Mouse (Mus musculus): Measurements from ENCODE around the gene Mcf2l. TPM values are rescaled to one million over a fixed set of nuclear protein-coding genes. Genes with fewer than 3 reads are reported as not detected.

Gene Mcf2l
- total and polyA plus RNA-seq, 3 experiments: 0.49 TPM; not detected in 2

DNA sequence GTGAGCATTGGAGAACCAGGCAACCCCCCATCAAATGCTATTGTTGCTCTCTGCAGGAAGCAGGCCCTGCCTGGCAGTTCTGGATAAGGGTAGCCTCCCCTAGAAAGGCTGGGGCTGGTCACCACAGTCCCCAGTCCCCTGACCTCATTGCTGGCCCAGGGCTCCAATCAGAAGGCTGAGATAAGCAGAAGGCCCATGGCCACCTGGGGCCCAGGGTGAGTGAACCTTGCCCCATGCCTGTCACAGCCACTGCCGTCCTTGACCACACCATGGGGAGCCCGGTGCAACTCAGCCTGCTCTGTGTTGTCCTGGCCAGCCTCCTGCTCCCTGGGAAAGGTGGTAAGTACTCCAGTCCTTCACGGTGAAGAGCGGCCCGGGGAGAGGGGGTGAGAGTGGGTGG, 164.0 kb downstream of the Mcf2l start:
- ATAC-seq (ENCODE audit: extremely low read depth, insufficient number of reproducible peaks, low FRiP score, poor library complexity, severe bottlenecking): no peak
- H3K4me3 ChIP-seq (ENCODE audit: low read depth, low read length): no peak overlapping the region
- no peaks in the 10 kb centered on the region for H3K9me3 ChIP-seq (replicated peaks)
- no peak for TF ChIP-seq GATA1 (IDR thresholded peaks at IDR 0.05; ENCODE audit: borderline replicate concordance, low read length)
- no peak for TF ChIP-seq GATA2 (IDR thresholded peaks at IDR 0.05; ENCODE audit: borderline replicate concordance, low read depth, low read length)
- TF ChIP-seq TAL1 (conservative IDR thresholded peaks at IDR 0.05; ENCODE audit: low read depth, low read length): no peak
- TF ChIP-seq CTCF (IDR thresholded peaks at IDR 0.05; ENCODE audit: low read depth, low read length): no peak
- TF ChIP-seq POLR2AphosphoS5 (IDR thresholded peaks at IDR 0.05; ENCODE audit: insufficient replicate concordance, low read depth, low read length): no peak
- H3K36me3 ChIP-seq (replicated peaks): no peaks in the 10 kb centered on the region
- H3K27me3 ChIP-seq (ENCODE audit: insufficient read depth, low read length): peaks cover 34% of the 10 kb centered on the region
- no peak for DNase-seq (ENCODE audit: low spot score)
- H3K4me1 ChIP-seq (ENCODE audit: insufficient read depth, low read depth, low read length): 0 out of 2 replicates have a peak, but pooled peaks cover 3% of the 10 kb centered on the region

DNA sequence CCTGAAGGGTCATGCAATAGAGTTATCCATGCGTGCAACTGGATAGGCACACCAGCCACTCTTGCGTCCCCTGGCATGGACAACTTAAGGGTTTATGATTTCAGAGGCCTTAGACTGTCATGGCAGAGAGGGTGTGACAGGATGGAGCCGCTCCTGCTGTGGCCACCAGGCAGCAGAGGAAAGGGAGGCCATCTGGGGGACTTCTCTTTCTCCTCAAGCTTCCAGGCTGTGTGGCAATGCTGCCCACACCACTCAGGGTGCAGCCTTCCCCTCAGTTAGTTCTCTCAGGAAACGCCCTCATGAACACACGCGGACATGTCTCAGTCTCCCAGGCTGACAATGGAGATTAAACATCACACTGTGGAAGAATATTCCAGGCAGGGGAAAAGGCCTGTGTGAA, 165.4 kb downstream of the Mcf2l start:
- ATAC-seq (ENCODE audit: extremely low read depth, insufficient number of reproducible peaks, low FRiP score, poor library complexity, severe bottlenecking): no peak
- H3K4me3 ChIP-seq (ENCODE audit: low read depth, low read length): no peak overlapping the region
- H3K4me1 ChIP-seq (ENCODE audit: insufficient read depth, low read depth, low read length): 0 out of 2 replicates have a peak, but pooled peaks cover 3% of the 10 kb centered on the region

DNA sequence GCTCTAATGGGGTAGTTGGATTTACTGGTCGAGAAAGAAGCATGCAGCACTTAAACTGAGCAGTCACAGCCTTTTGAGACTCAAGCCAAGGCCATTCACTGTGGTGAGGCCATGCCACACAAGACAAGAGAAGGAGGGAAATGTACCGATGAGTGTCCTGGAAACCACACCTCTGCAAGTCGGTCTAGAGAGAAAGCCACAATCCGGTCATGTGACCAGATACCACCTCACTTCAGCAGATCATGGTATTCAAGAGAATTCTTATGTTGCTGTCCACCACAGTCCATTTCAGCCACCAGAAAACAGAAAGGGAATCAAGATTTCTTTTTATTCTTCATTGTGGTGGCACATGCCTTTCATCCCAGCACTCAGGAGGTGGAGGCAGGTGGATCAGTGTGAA, 167.9 kb downstream of the Mcf2l start:
- no peak for ATAC-seq (ENCODE audit: extremely low read depth, insufficient number of reproducible peaks, low FRiP score, poor library complexity, severe bottlenecking)
- Histone ChIP-seq H3K9me3 (replicated peaks) (no peaks in the 10 kb centered on the region), H3K4me3 (ENCODE audit: low read depth, low read length) (no peak overlapping the region), H3K27me3 (ENCODE audit: insufficient read depth, low read length) (peaks cover 24% of the 10 kb centered on the region), H3K36me3 (replicated peaks) (no peaks in the 10 kb centered on the region), H3K4me1 (ENCODE audit: insufficient read depth, low read depth, low read length) (0 out of 2 replicates have a peak, but pooled peaks cover 2% of the 10 kb centered on the region)
- no peak for TF ChIP-seq CTCF (IDR thresholded peaks at IDR 0.05; ENCODE audit: low read depth, low read length)
- TF ChIP-seq GATA1 (IDR thresholded peaks at IDR 0.05; ENCODE audit: borderline replicate concordance, low read length): no peak
- no peak for TF ChIP-seq TAL1 (conservative IDR thresholded peaks at IDR 0.05; ENCODE audit: low read depth, low read length)
- no peak for TF ChIP-seq GATA2 (IDR thresholded peaks at IDR 0.05; ENCODE audit: borderline replicate concordance, low read depth, low read length)
- TF ChIP-seq POLR2AphosphoS5 (IDR thresholded peaks at IDR 0.05; ENCODE audit: insufficient replicate concordance, low read depth, low read length): no peak
- no peak for DNase-seq (ENCODE audit: low spot score)

More for the DNA sequence above, 165.4 kb downstream of the Mcf2l start:
- TF ChIP-seq CTCF (IDR thresholded peaks at IDR 0.05; ENCODE audit: low read depth, low read length): no peak
- TF ChIP-seq TAL1 (conservative IDR thresholded peaks at IDR 0.05; ENCODE audit: low read depth, low read length): no peak
- TF ChIP-seq GATA1 (IDR thresholded peaks at IDR 0.05; ENCODE audit: borderline replicate concordance, low read length): no peak
- TF ChIP-seq POLR2AphosphoS5 (IDR thresholded peaks at IDR 0.05; ENCODE audit: insufficient replicate concordance, low read depth, low read length): no peak
- TF ChIP-seq GATA2 (IDR thresholded peaks at IDR 0.05; ENCODE audit: borderline replicate concordance, low read depth, low read length): no peak
- Histone ChIP-seq H3K27me3 (ENCODE audit: insufficient read depth, low read length) (peaks cover 28% of the 10 kb centered on the region), H3K9me3 (replicated peaks) (no peaks in the 10 kb centered on the region), H3K36me3 (replicated peaks) (no peaks in the 10 kb centered on the region)
- DNase-seq (ENCODE audit: low spot score): no peak

- ATAC-seq (ENCODE audit: extremely low read depth, insufficient number of reproducible peaks, low FRiP score, poor library complexity, severe bottlenecking) (no peak), DNase-seq (ENCODE audit: low spot score) (no peak)
- Histone ChIP-seq H3K4me3 (ENCODE audit: low read depth, low read length) (no peak overlapping the region), H3K4me1 (ENCODE audit: insufficient read depth, low read depth, low read length) (no peaks in the 10 kb centered on the region), H3K9me3 (replicated peaks) (no peaks in the 10 kb centered on the region), H3K36me3 (replicated peaks) (no peaks in the 10 kb centered on the region), H3K27me3 (ENCODE audit: insufficient read depth, low read length) (peaks cover 23% of the 10 kb centered on the region)
- TF ChIP-seq CTCF (IDR thresholded peaks at IDR 0.05; ENCODE audit: low read depth, low read length) (no peak), GATA2 (IDR thresholded peaks at IDR 0.05; ENCODE audit: borderline replicate concordance, low read depth, low read length) (no peak), TAL1 (conservative IDR thresholded peaks at IDR 0.05; ENCODE audit: low read depth, low read length) (no peak), GATA1 (IDR thresholded peaks at IDR 0.05; ENCODE audit: borderline replicate concordance, low read length) (no peak), POLR2AphosphoS5 (IDR thresholded peaks at IDR 0.05; ENCODE audit: insufficient replicate concordance, low read depth, low read length) (no peak)
Observed at GRCm38 (mm10) chr8:13047652-13048051, 174.0 kb downstream of the Mcf2l start.

GRCm38 (mm10) chr8:13050550-13050949, 176.9 kb downstream of the Mcf2l start:
- Histone ChIP-seq H3K36me3 (replicated peaks) (no peaks in the 10 kb centered on the region), H3K27me3 (ENCODE audit: insufficient read depth, low read length) (peaks cover 34% of the 10 kb centered on the region), H3K9me3 (replicated peaks) (no peaks in the 10 kb centered on the region), H3K4me1 (ENCODE audit: insufficient read depth, low read depth, low read length) (no peaks in the 10 kb centered on the region), H3K4me3 (ENCODE audit: low read depth, low read length) (no peak overlapping the region)
- no peak for ATAC-seq (ENCODE audit: extremely low read depth, insufficient number of reproducible peaks, low FRiP score, poor library complexity, severe bottlenecking)
- no peak for TF ChIP-seq POLR2AphosphoS5 (IDR thresholded peaks at IDR 0.05; ENCODE audit: insufficient replicate concordance, low read depth, low read length)
- no peak for TF ChIP-seq TAL1 (conservative IDR thresholded peaks at IDR 0.05; ENCODE audit: low read depth, low read length)
- TF ChIP-seq CTCF (IDR thresholded peaks at IDR 0.05; ENCODE audit: low read depth, low read length): no peak
- no peak for TF ChIP-seq GATA1 (IDR thresholded peaks at IDR 0.05; ENCODE audit: borderline replicate concordance, low read length)
- TF ChIP-seq GATA2 (IDR thresholded peaks at IDR 0.05; ENCODE audit: borderline replicate concordance, low read depth, low read length): no peak
- no peak for DNase-seq (ENCODE audit: low spot score)

DNA sequence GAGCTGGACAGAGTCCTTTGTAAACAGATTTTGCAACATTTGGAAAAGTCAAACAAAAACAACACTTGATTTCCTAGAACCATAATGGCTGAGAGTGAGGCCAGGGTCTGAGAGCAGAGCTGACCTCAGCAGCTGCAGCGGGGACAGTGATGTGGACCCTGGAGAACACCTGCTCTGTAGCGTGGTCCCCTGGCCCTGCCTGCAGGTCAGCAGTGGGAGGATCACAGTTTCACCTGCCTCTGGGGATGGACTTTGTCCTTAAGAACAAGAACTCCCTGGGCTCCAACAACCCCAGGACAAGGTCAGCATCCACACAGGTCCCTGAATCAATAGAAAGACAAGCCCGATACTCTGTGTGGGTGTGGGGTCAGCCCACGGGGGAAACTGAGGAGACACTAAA, 183.7 kb downstream of the Mcf2l start:
- Histone ChIP-seq H3K36me3 (replicated peaks) (no peaks in the 10 kb centered on the region), H3K4me1 (ENCODE audit: insufficient read depth, low read depth, low read length) (no peaks in the 10 kb centered on the region), H3K4me3 (ENCODE audit: low read depth, low read length) (no peak overlapping the region), H3K9me3 (replicated peaks) (no peaks in the 10 kb centered on the region), H3K27me3 (ENCODE audit: insufficient read depth, low read length) (peaks cover 51% of the 10 kb centered on the region)
- DNase-seq (ENCODE audit: low spot score): no peak
- no peak for ATAC-seq (ENCODE audit: extremely low read depth, insufficient number of reproducible peaks, low FRiP score, poor library complexity, severe bottlenecking)
- TF ChIP-seq TAL1 (conservative IDR thresholded peaks at IDR 0.05; ENCODE audit: low read depth, low read length) (no peak), GATA2 (IDR thresholded peaks at IDR 0.05; ENCODE audit: borderline replicate concordance, low read depth, low read length) (no peak), CTCF (IDR thresholded peaks at IDR 0.05; ENCODE audit: low read depth, low read length) (no peak), GATA1 (IDR thresholded peaks at IDR 0.05; ENCODE audit: borderline replicate concordance, low read length) (no peak), POLR2AphosphoS5 (IDR thresholded peaks at IDR 0.05; ENCODE audit: insufficient replicate concordance, low read depth, low read length) (no peak)

Data from G1E (cell line).